Mouse (Mus musculus): ENCODE data around the gene Gm7257. TPM values are rescaled to one million over a fixed set of nuclear protein-coding genes. Genes with fewer than 3 reads are reported as not detected.

Gene Gm7257
- not detected for total RNA-seq (2021)
- long read RNA-seq, experiment 1: 0 reads
- long read RNA-seq, experiment 2: 0 reads

- no peak for DNase-seq
Observed at GRCm38 (mm10) chr9:36431584-36431983, at the start of gene Gm7257. TSS of gene Gm7257 (plus strand) at chr9:36431884.

- no peak for DNase-seq
Observed at GRCm38 (mm10) chr9:36402991-36403390, 28.7 kb upstream of the Gm7257 start.

DNA sequence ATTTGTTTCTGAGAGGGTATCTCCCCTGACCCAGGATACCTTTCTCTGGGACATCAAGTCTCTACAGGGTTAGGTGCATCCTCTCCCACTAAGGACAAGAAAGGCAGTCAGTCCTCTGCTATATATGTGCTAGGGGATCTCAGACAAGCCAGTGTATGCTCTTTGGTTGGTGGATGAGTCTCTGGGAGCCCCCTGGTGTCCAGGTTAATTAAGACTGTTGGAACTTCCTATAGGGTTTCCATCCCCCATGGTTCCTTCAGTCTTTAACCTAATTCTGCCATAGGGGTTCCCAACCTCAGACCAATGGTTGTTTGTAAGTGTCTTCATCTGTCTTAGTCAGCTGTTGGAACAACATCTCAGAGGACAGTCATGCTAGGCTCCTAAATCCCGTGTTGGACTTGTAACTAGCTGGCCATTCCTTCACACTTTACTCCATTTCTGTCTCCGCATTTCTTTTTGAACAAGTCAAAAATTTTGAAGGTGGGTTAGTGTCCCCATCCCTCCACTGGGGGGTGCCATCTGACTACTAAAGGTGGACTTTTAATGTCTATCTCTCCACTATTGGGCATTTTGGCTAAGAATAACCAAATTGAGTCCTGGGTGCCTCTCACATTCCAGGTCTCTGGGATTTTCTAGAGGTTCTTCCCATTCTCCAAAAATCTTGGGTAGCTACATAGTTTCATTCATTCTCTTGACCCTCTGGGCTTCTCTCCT lies 3.5 kb downstream of the Gm7257 start:
- DNase-seq: peak; percentile 29

GRCm38 (mm10) chr9:36475338-36475737 lies 43.7 kb downstream of the Gm7257 start, which contains the start of gene Gm9513:
TSS of gene Gm9513 (plus strand) at chr9:36475638.
- no peak for DNase-seq

Other genes starting within 250 kb of the Gm7257 start
- gene Gm9513, start 43.8 kb downstream of the Gm7257 start, total RNA-seq (2021): not detected
- gene Gm5615, start 110.1 kb downstream of the Gm7257 start, total RNA-seq (2021): not detected
- gene Gm17689, start 150.8 kb downstream of the Gm7257 start, total RNA-seq (2021): not detected
- not detected for gene A630095E13Rik, start 211.5 kb downstream of the Gm7257 start, total RNA-seq (2021)

Measured in adrenal gland, postnatal 10 days (tissue).